Comparison of ENCODE assay signal across 7 mouse cellular contexts in the genomic region with DNA sequence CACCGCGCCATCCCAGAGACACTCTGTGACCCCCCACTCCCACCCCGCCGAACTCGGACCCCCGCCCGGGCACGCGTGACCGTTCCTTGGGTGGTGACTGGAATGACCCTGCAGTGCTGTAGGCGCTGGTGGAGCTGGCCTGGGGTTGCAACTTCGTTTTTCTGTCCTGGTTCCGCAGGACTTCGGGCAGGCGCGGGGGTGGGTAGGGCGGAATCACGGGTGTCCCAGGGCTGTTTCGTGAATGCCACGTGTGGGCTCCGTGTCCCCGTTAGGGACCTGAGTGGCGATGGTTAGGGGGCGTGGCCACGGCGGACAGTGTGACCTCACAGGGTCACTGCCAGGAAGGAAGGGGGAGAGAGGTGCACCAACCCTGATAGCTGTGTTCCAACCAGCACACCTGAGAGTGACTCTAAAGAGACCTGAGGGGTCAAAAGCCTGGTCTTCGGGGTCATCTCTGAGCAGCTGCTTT. TPM values are rescaled to one million over a fixed set of nuclear protein-coding genes. Genes with fewer than 3 reads are reported as not detected.
DNase-seq lines count a peak whose midpoint lies in the region; ATAC-seq and TF ChIP-seq lines count a peak whose summit lies in the region.

No protein-coding gene starts in this region.

- WGBS in embryonic facial prominence, embryonic 10.5 days: 42% methylated on average over 27 of the region's 27 CpGs
- 39% methylated on average over 27 of the region's 27 CpGs for WGBS in hindbrain, embryonic 12.5 days
- WGBS in midbrain, embryonic 12.5 days: 37% methylated on average over 27 of the region's 27 CpGs

- H3K9ac ChIP-seq in hindbrain, embryonic 12.5 days: peak overlapping the region; percentile 68
- no peak overlapping the region for H3K9ac ChIP-seq in midbrain, embryonic 12.5 days (replicated peaks)

- intact Hi-C loops in gastrocnemius, postnatal 36 days (cut with DNase I): no loop called here

- ATAC-seq in hindbrain, embryonic 12.5 days (ENCODE audit: low FRiP score): no peak
- ATAC-seq in midbrain, embryonic 12.5 days (ENCODE audit: low FRiP score, low read depth): no peak
- ATAC-seq in erythroid progenitor cell, adult 5-6 weeks (replicated peaks; ENCODE audit: low FRiP score, poor library complexity, severe bottlenecking): no peak

- peaks cover 42% of the 10 kb centered on the region for H3K36me3 ChIP-seq in embryonic facial prominence, embryonic 10.5 days (replicated peaks)
- H3K36me3 ChIP-seq in hindbrain, embryonic 12.5 days: peaks cover 12% of the 10 kb centered on the region
- H3K36me3 ChIP-seq in midbrain, embryonic 12.5 days: peaks cover 20% of the 10 kb centered on the region

- peaks cover 11% of the 10 kb centered on the region for H3K4me1 ChIP-seq in embryonic facial prominence, embryonic 10.5 days
- H3K4me1 ChIP-seq in hindbrain, embryonic 12.5 days: peaks cover 11% of the 10 kb centered on the region
- peaks cover 12% of the 10 kb centered on the region for H3K4me1 ChIP-seq in midbrain, embryonic 12.5 days

- no peak for DNase-seq in layer of hippocampus, adult 2 months (ENCODE audit: low spot score in 2 of 2)
- no peak for DNase-seq in layer of hippocampus, postnatal 36 days
- DNase-seq in embryonic facial prominence, embryonic 10.5 days (ENCODE audit: low spot score): no peak
- DNase-seq in gastrocnemius, postnatal 36 days: no peak

- H3K27me3 ChIP-seq in embryonic facial prominence, embryonic 10.5 days (replicated peaks; ENCODE audit: low read depth, poor library complexity, severe bottlenecking): no peaks in the 10 kb centered on the region
- H3K27me3 ChIP-seq in hindbrain, embryonic 12.5 days: no peaks in the 10 kb centered on the region
- H3K27me3 ChIP-seq in midbrain, embryonic 12.5 days: no peaks in the 10 kb centered on the region

- peaks cover 57% of the 10 kb centered on the region for H3K9me3 ChIP-seq in embryonic facial prominence, embryonic 10.5 days
- H3K9me3 ChIP-seq in hindbrain, embryonic 12.5 days (replicated peaks): peaks cover 31% of the 10 kb centered on the region
- H3K9me3 ChIP-seq in midbrain, embryonic 12.5 days: peaks cover 32% of the 10 kb centered on the region

- peak overlapping the region; percentile 100 for H3K4me2 ChIP-seq in hindbrain, embryonic 12.5 days (replicated peaks)
- peak overlapping the region; percentile 98 for H3K4me2 ChIP-seq in midbrain, embryonic 12.5 days (replicated peaks)

- no peak for TF ChIP-seq CTCF in layer of hippocampus, adult 2 months (conservative IDR thresholded peaks at IDR 0.05)

- H3K27ac ChIP-seq in layer of hippocampus, adult 2 months: no peak overlapping the region
- H3K27ac ChIP-seq in embryonic facial prominence, embryonic 10.5 days (replicated peaks): no peak overlapping the region
- no peak overlapping the region for H3K27ac ChIP-seq in hindbrain, embryonic 12.5 days
- no peak overlapping the region for H3K27ac ChIP-seq in midbrain, embryonic 12.5 days (replicated peaks)

- peak overlapping the region; percentile 96 for H3K4me3 ChIP-seq in layer of hippocampus, adult 2 months
- peak overlapping the region; percentile 75 for H3K4me3 ChIP-seq in embryonic facial prominence, embryonic 10.5 days
- peak overlapping the region; percentile 78 for H3K4me3 ChIP-seq in hindbrain, embryonic 12.5 days
- peak overlapping the region; percentile 61 for H3K4me3 ChIP-seq in midbrain, embryonic 12.5 days

RNA-seq across cellular contexts. Expression of a gene that starts 17.0 kb away (rescaled TPM):
- under 1 TPM; 0.31 to 0.49 TPM for total RNA-seq in layer of hippocampus, adult 2 months (2021)
- total RNA-seq in layer of hippocampus, postnatal 36 days (2021): under 1 TPM in 1 of 2 experiments, not detected in 1; 0.30 TPM
- not detected in 2 replicates for polyA plus RNA-seq in embryonic facial prominence, embryonic 10.5 days (2016; fragmentation: Nextera tagmentation; extraction: Ambion mirVana)
- not detected in 2 replicates for polyA plus RNA-seq in hindbrain, embryonic 12.5 days (2016; fragmentation: Nextera tagmentation; extraction: Ambion mirVana)
- polyA plus RNA-seq in midbrain, embryonic 12.5 days (2016; fragmentation: Nextera tagmentation; extraction: Ambion mirVana): not detected in 2 replicates
- not detected in 2 replicates for total RNA-seq in erythroid progenitor cell, adult 5-6 weeks (2015; ENCODE audit: low replicate concordance)
- total RNA-seq in erythroid progenitor cell, adult 5-6 weeks (2017; ENCODE audit: low replicate concordance): not detected in 2 replicates
- not detected for total RNA-seq in gastrocnemius, postnatal 36 days (2021)

RNA-seq across cellular contexts. Expression of a gene that starts 36.3 kb away (rescaled TPM):
- total RNA-seq in layer of hippocampus, adult 2 months (2021): 10 to 100 TPM; 66.5 to 68.5 TPM
- 10 to 100 TPM; 71.2 to 82.8 TPM for total RNA-seq in layer of hippocampus, postnatal 36 days (2021)
- polyA plus RNA-seq in embryonic facial prominence, embryonic 10.5 days (2016; fragmentation: Nextera tagmentation; extraction: Ambion mirVana): 16.0 and 17.2 TPM in 2 replicates
- polyA plus RNA-seq in hindbrain, embryonic 12.5 days (2016; fragmentation: Nextera tagmentation; extraction: Ambion mirVana): 23.3 TPM in 2 replicates
- 23.3 and 26.8 TPM in 2 replicates for polyA plus RNA-seq in midbrain, embryonic 12.5 days (2016; fragmentation: Nextera tagmentation; extraction: Ambion mirVana)
- total RNA-seq in erythroid progenitor cell, adult 5-6 weeks (2015; ENCODE audit: low replicate concordance): 11.5 and 23.9 TPM in 2 replicates
- 7.4 and 15.5 TPM in 2 replicates for total RNA-seq in erythroid progenitor cell, adult 5-6 weeks (2017; ENCODE audit: low replicate concordance)
- 1 to 10 TPM; 8.4 to 9.0 TPM for total RNA-seq in gastrocnemius, postnatal 36 days (2021)

RNA-seq across cellular contexts. Expression of a gene that starts 36.6 kb away (rescaled TPM):
- under 1 TPM in 1 of 2 experiments, not detected in 1; 0.26 TPM for total RNA-seq in layer of hippocampus, adult 2 months (2021)
- not detected for total RNA-seq in layer of hippocampus, postnatal 36 days (2021)
- polyA plus RNA-seq in embryonic facial prominence, embryonic 10.5 days (2016; fragmentation: Nextera tagmentation; extraction: Ambion mirVana): not detected in 2 replicates
- polyA plus RNA-seq in hindbrain, embryonic 12.5 days (2016; fragmentation: Nextera tagmentation; extraction: Ambion mirVana): 0.39 TPM in 1 of 2 replicates, not detected in the other
- 0.69 TPM in 1 of 2 replicates, not detected in the other for polyA plus RNA-seq in midbrain, embryonic 12.5 days (2016; fragmentation: Nextera tagmentation; extraction: Ambion mirVana)
- not detected in 2 replicates for total RNA-seq in erythroid progenitor cell, adult 5-6 weeks (2015; ENCODE audit: low replicate concordance)
- total RNA-seq in erythroid progenitor cell, adult 5-6 weeks (2017; ENCODE audit: low replicate concordance): not detected in 2 replicates
- not detected for total RNA-seq in gastrocnemius, postnatal 36 days (2021)
